Mouse (Mus musculus): ENCODE results near the gene Daam1. TPM values are rescaled to one million over a fixed set of nuclear protein-coding genes. Genes with fewer than 3 reads are reported as not detected.

Daam1 gene
- polyA plus RNA-seq, 1 experiment = 15.1 TPM

GRCm38 (mm10) chr12:71929876-71930275 lies 99.0 kb downstream of the Daam1 start:
- Histone ChIP-seq H3K4me1 (ENCODE audit: control insufficient read depth, insufficient read depth, low read length) (peaks cover 13% of the 10 kb centered on the region), H3K27ac (ENCODE audit: insufficient read depth, low read depth, low read length) (no peak overlapping the region), H3K4me3 (ENCODE audit: insufficient read depth, low read length) (no peak overlapping the region)
- TF ChIP-seq CTCF (IDR thresholded peaks at IDR 0.05; ENCODE audit: low read depth, low read length) = no peak
- TF ChIP-seq POLR2A (IDR thresholded peaks at IDR 0.05; ENCODE audit: borderline replicate concordance, low read depth, low read length) = no peak

GRCm38 (mm10) chr12:71932433-71933386 lies 101.8 kb downstream of the Daam1 start:
- Histone ChIP-seq H3K4me1 (ENCODE audit: control insufficient read depth, insufficient read depth, low read length) (peaks cover 35% of the 10 kb centered on the region), H3K27ac (ENCODE audit: insufficient read depth, low read depth, low read length) (no peak overlapping the region), H3K4me3 (ENCODE audit: insufficient read depth, low read length) (no peak overlapping the region)
- TF ChIP-seq POLR2A (IDR thresholded peaks at IDR 0.05; ENCODE audit: borderline replicate concordance, low read depth, low read length) = no peak

GRCm38 (mm10) chr12:71933989-71934645 lies 103.2 kb downstream of the Daam1 start:
- no peak overlapping the region for H3K4me3 ChIP-seq (ENCODE audit: insufficient read depth, low read length)
- no peak overlapping the region for H3K27ac ChIP-seq (ENCODE audit: insufficient read depth, low read depth, low read length)
- H3K4me1 ChIP-seq (ENCODE audit: control insufficient read depth, insufficient read depth, low read length) = peaks cover 43% of the 10 kb centered on the region
- TF ChIP-seq CTCF (IDR thresholded peaks at IDR 0.05; ENCODE audit: low read depth, low read length) = no peak
- no peak for TF ChIP-seq POLR2A (IDR thresholded peaks at IDR 0.05; ENCODE audit: borderline replicate concordance, low read depth, low read length)

GRCm38 (mm10) chr12:71936636-71937035 lies 105.8 kb downstream of the Daam1 start:
- H3K4me1 ChIP-seq (ENCODE audit: control insufficient read depth, insufficient read depth, low read length) = peaks cover 43% of the 10 kb centered on the region
- H3K27ac ChIP-seq (ENCODE audit: insufficient read depth, low read depth, low read length) = no peak overlapping the region; the same call in 1 of the 2 replicates
- TF ChIP-seq POLR2A (IDR thresholded peaks at IDR 0.05; ENCODE audit: borderline replicate concordance, low read depth, low read length) (no peak), CTCF (IDR thresholded peaks at IDR 0.05; ENCODE audit: low read depth, low read length) (no peak)
- H3K4me3 ChIP-seq (ENCODE audit: insufficient read depth, low read length) = no peak overlapping the region

DNA sequence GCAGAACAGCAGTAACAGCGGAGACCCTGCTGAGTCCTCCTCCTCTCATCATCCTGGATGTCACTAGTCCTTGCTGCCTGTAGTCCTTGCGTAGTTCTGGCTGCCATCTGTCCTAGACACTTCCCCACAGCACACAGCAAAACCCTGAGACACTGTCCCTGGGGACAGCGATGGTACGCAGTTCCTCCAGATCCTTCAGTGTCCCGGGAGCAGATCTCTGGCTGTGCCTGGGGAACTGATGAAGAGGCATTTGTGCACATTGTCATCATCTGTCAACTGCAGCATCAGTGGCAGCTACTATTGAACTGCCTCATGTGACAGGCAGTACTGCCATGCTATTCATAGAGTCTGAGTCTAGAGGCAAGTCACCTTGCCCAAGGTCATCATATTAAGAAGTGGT lies 107.6 kb downstream of the Daam1 start:
- Histone ChIP-seq H3K4me3 (ENCODE audit: insufficient read depth, low read length) (no peak overlapping the region), H3K4me1 (ENCODE audit: control insufficient read depth, insufficient read depth, low read length) (peaks cover 37% of the 10 kb centered on the region), H3K27ac (ENCODE audit: insufficient read depth, low read depth, low read length) (no peak overlapping the region)
- TF ChIP-seq POLR2A (IDR thresholded peaks at IDR 0.05; ENCODE audit: borderline replicate concordance, low read depth, low read length) (no peak), CTCF (IDR thresholded peaks at IDR 0.05; ENCODE audit: low read depth, low read length) (no peak)

DNA sequence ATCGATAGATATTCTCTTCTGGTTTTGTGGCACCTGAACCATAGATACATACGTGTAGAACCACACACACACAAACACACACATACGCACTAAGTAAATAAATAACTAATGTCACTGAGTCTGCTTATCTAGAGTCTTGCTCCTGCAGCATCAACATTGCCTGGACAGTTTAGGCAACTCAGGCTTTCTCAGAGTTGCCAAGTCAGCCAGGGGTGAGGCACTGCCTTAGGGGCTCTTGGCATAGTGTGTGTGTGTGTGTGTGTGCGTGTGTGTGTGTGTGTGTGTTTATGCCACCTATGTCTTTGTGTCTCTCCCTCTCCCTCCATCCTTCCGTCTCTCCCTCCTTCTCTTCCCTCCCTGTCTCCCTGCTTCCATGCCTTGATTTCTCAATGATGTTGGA lies 110.4 kb downstream of the Daam1 start:
- no peak overlapping the region for H3K4me3 ChIP-seq (ENCODE audit: insufficient read depth, low read length)
- peaks cover 29% of the 10 kb centered on the region for H3K4me1 ChIP-seq (ENCODE audit: control insufficient read depth, insufficient read depth, low read length)
- no peak overlapping the region for H3K27ac ChIP-seq (ENCODE audit: insufficient read depth, low read depth, low read length)
- TF ChIP-seq CTCF (IDR thresholded peaks at IDR 0.05; ENCODE audit: low read depth, low read length) (no peak), POLR2A (IDR thresholded peaks at IDR 0.05; ENCODE audit: borderline replicate concordance, low read depth, low read length) (no peak)

GRCm38 (mm10) chr12:71943112-71943511 lies 112.2 kb downstream of the Daam1 start:
- no peak overlapping the region for H3K4me3 ChIP-seq (ENCODE audit: insufficient read depth, low read length)
- TF ChIP-seq POLR2A (IDR thresholded peaks at IDR 0.05; ENCODE audit: borderline replicate concordance, low read depth, low read length) (no peak), CTCF (IDR thresholded peaks at IDR 0.05; ENCODE audit: low read depth, low read length) (no peak)
- H3K27ac ChIP-seq (ENCODE audit: insufficient read depth, low read depth, low read length) = no peak overlapping the region
- H3K4me1 ChIP-seq (ENCODE audit: control insufficient read depth, insufficient read depth, low read length) = peaks cover 12% of the 10 kb centered on the region

- Histone ChIP-seq H3K4me1 (ENCODE audit: control insufficient read depth, insufficient read depth, low read length) (peaks cover 7% of the 10 kb centered on the region), H3K27ac (ENCODE audit: insufficient read depth, low read depth, low read length) (no peak overlapping the region), H3K4me3 (ENCODE audit: insufficient read depth, low read length) (no peak overlapping the region)
- TF ChIP-seq POLR2A (IDR thresholded peaks at IDR 0.05; ENCODE audit: borderline replicate concordance, low read depth, low read length) = no peak
- no peak for TF ChIP-seq CTCF (IDR thresholded peaks at IDR 0.05; ENCODE audit: low read depth, low read length)
Observed at GRCm38 (mm10) chr12:71943646-71944045, 112.8 kb downstream of the Daam1 start.

GRCm38 (mm10) chr12:71945844-71946243 lies 115.0 kb downstream of the Daam1 start:
- no peak for TF ChIP-seq POLR2A (IDR thresholded peaks at IDR 0.05; ENCODE audit: borderline replicate concordance, low read depth, low read length)
- no peak for TF ChIP-seq CTCF (IDR thresholded peaks at IDR 0.05; ENCODE audit: low read depth, low read length)
- Histone ChIP-seq H3K4me1 (ENCODE audit: control insufficient read depth, insufficient read depth, low read length) (peaks cover 7% of the 10 kb centered on the region), H3K27ac (ENCODE audit: insufficient read depth, low read depth, low read length) (no peak overlapping the region), H3K4me3 (ENCODE audit: insufficient read depth, low read length) (no peak overlapping the region)

DNA sequence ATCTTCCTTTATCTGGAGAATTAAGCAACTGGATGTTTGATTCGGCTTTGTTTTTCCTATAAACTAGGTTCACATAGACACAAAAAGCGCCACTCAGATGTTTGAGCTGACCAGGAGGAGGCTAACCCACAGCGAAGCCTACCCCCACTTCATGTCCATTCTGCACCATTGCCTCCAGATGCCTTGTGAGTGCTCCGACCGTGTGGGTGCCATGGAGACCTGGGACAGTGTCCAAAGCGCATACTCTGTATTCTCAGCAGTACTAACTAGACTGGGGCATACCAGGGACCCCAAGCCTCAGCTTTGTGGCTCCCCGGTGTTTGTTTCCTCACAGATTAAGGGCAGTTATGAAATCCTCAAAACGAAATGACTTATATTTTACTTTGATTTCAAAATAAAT lies 115.6 kb downstream of the Daam1 start:
- H3K4me3 ChIP-seq (ENCODE audit: insufficient read depth, low read length) = no peak overlapping the region
- peaks cover 7% of the 10 kb centered on the region for H3K4me1 ChIP-seq (ENCODE audit: control insufficient read depth, insufficient read depth, low read length)
- TF ChIP-seq POLR2A (IDR thresholded peaks at IDR 0.05; ENCODE audit: borderline replicate concordance, low read depth, low read length) (no peak), CTCF (IDR thresholded peaks at IDR 0.05; ENCODE audit: low read depth, low read length) (no peak)
- H3K27ac ChIP-seq (ENCODE audit: insufficient read depth, low read depth, low read length) = no peak overlapping the region
